Mouse (Mus musculus): ENCODE results near the gene AU018091. TPM values are rescaled to one million over a fixed set of nuclear protein-coding genes. Genes with fewer than 3 reads are reported as not detected.
A peak's percentile ranks its signal among the peaks of the same experiment; 100 is the strongest.
"Not testable (repeated sequence)": the region's sequence is repeated elsewhere in the genome, so short reads cannot be mapped to it uniquely, and the experiment has no call there.

AU018091 gene
- polyA plus RNA-seq, 1 experiment from 2014 or later, result 0.09 TPM

GRCm38 (mm10) chr7:3164381-3164780 is 4.6 kb downstream of the AU018091 start:
- ATAC-seq (ENCODE audit: borderline replicate concordance, extremely low read depth, low FRiP score, low TSS enrichment), result no peak
- Histone ChIP-seq H3K4me2 (no peak overlapping the region), H3K36me3 (no peaks in the 10 kb centered on the region), H3K27me3 (no peaks in the 10 kb centered on the region), H3K4me3 (no peak overlapping the region), H3K9me3 (no peaks in the 10 kb centered on the region), H3K9ac (no peak overlapping the region), H3K27ac (no peak overlapping the region), H3K4me1 (no peaks in the 10 kb centered on the region)
- 74% methylated on average over 6 of the region's 6 CpGs for WGBS

DNA sequence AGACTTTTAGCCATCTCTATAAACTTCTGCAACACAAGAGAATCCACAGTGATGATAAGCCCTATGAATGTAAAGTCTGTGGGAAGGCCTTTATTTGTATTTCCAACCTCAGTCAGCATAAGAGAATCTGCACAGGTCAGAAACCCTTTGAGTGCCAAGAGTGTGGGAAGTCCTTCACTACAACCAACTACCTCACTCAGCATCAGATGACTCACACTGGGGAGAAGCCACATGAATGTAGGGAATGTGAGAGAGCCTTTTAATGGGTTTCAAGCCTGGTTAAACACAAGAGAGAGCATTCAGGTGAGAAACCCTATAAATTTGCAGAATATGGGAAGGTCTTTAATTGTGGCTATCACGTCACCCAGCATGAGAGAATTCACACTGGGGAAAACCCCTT is 18.6 kb downstream of the AU018091 start:
- no peaks in the 10 kb centered on the region for H3K4me1 ChIP-seq

GRCm38 (mm10) chr7:3146072-3146471 is 22.9 kb downstream of the AU018091 start:
- Histone ChIP-seq H3K4me3 (no peak overlapping the region), H3K4me2 (no peak overlapping the region), H3K27ac (no peak overlapping the region), H3K27me3 (no peaks in the 10 kb centered on the region), H3K9ac (no peak overlapping the region), H3K36me3 (no peaks in the 10 kb centered on the region), H3K4me1 (no peaks in the 10 kb centered on the region), H3K9me3 (no peaks in the 10 kb centered on the region)
- ATAC-seq (ENCODE audit: borderline replicate concordance, extremely low read depth, low FRiP score, low TSS enrichment), result no peak

More for the DNA sequence above, 18.6 kb downstream of the AU018091 start:
- H3K27me3 ChIP-seq, result no peaks in the 10 kb centered on the region
- no peak overlapping the region for H3K4me3 ChIP-seq
- no peak overlapping the region for H3K27ac ChIP-seq
- no peak overlapping the region for H3K9ac ChIP-seq
- ATAC-seq (ENCODE audit: borderline replicate concordance, extremely low read depth, low FRiP score, low TSS enrichment), result no peak
- H3K36me3 ChIP-seq, result no peaks in the 10 kb centered on the region
- H3K4me2 ChIP-seq, result no peak overlapping the region
- 72% methylated on average over 1 of the region's 1 CpGs for WGBS
- H3K9me3 ChIP-seq, result no peaks in the 10 kb centered on the region

GRCm38 (mm10) chr7:3143329-3143728 is 25.7 kb downstream of the AU018091 start:
- H3K9me3 ChIP-seq, result no peaks in the 10 kb centered on the region
- ATAC-seq (ENCODE audit: borderline replicate concordance, extremely low read depth, low FRiP score, low TSS enrichment), result no peak
- H3K27ac ChIP-seq, result no peak overlapping the region
- H3K4me3 ChIP-seq, result no peak overlapping the region
- no peak overlapping the region for H3K4me2 ChIP-seq
- H3K27me3 ChIP-seq, result no peaks in the 10 kb centered on the region
- no peaks in the 10 kb centered on the region for H3K36me3 ChIP-seq
- 9% methylated on average over 1 of the region's 1 CpGs for WGBS
- no peaks in the 10 kb centered on the region for H3K4me1 ChIP-seq
- H3K9ac ChIP-seq, result no peak overlapping the region

GRCm38 (mm10) chr7:3135606-3136005 is 33.4 kb downstream of the AU018091 start:
- 66% methylated on average over 4 of the region's 4 CpGs for WGBS
- no peaks in the 10 kb centered on the region for H3K9me3 ChIP-seq
- no peak for ATAC-seq (ENCODE audit: borderline replicate concordance, extremely low read depth, low FRiP score, low TSS enrichment)

GRCm38 (mm10) chr7:3134654-3135053 is 34.3 kb downstream of the AU018091 start:
- no peaks in the 10 kb centered on the region for H3K27me3 ChIP-seq
- no peaks in the 10 kb centered on the region for H3K4me1 ChIP-seq
- ATAC-seq (ENCODE audit: borderline replicate concordance, extremely low read depth, low FRiP score, low TSS enrichment), result no peak
- no peak overlapping the region for H3K4me3 ChIP-seq
- no peaks in the 10 kb centered on the region for H3K9me3 ChIP-seq
- no peak overlapping the region for H3K4me2 ChIP-seq
- WGBS, result 62% methylated on average over 1 of the region's 1 CpGs
- no peaks in the 10 kb centered on the region for H3K36me3 ChIP-seq
- H3K27ac ChIP-seq, result no peak overlapping the region
- no peak overlapping the region for H3K9ac ChIP-seq

More at GRCm38 (mm10) chr7:3135606-3136005, 33.4 kb downstream of the AU018091 start:
- Histone ChIP-seq H3K4me3 (no peak overlapping the region), H3K4me2 (no peak overlapping the region), H3K27ac (no peak overlapping the region), H3K4me1 (no peaks in the 10 kb centered on the region), H3K27me3 (no peaks in the 10 kb centered on the region), H3K9ac (no peak overlapping the region), H3K36me3 (no peaks in the 10 kb centered on the region)

- Histone ChIP-seq H3K27ac (no peak overlapping the region), H3K27me3 (no peaks in the 10 kb centered on the region), H3K4me1 (no peaks in the 10 kb centered on the region), H3K9me3 (no peaks in the 10 kb centered on the region), H3K4me3 (no peak overlapping the region), H3K4me2 (no peak overlapping the region), H3K36me3 (no peaks in the 10 kb centered on the region), H3K9ac (no peak overlapping the region)
- no peak for ATAC-seq (ENCODE audit: borderline replicate concordance, extremely low read depth, low FRiP score, low TSS enrichment)
- whole genome bisulfite sequencing, result 59% methylated on average over 1 of the region's 1 CpGs
Observed at GRCm38 (mm10) chr7:3130342-3130741, 38.7 kb downstream of the AU018091 start.

GRCm38 (mm10) chr7:3128564-3128963 is 40.4 kb downstream of the AU018091 start:
- not testable (repeated sequence) for H3K4me2 ChIP-seq; H3K4me1 ChIP-seq; H3K4me3 ChIP-seq; H3K9me3 ChIP-seq; H3K9ac ChIP-seq; ATAC-seq (ENCODE audit: borderline replicate concordance, extremely low read depth, low FRiP score, low TSS enrichment); H3K36me3 ChIP-seq; H3K27ac ChIP-seq; H3K27me3 ChIP-seq

DNA sequence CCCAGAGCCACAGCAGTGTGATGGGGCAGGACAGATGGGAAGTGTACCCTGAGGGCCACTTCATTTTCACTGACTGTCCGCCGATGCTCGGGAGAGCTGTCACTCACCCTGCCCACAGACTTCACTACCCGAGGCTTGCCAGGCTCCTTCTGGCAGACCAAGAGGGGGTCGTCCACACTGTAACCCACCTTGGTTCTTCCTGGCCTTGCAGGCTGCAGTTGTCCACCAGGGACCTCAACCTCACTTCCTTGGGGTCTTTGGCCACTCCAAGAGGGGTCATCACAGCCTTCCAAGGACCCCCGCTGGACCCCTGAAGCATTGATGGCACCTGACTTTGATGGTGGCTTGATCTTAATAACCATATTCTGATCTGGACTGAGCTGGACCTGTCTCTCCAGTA is 57.8 kb downstream of the AU018091 start:
- WGBS, result no CpG with 5 or more reads among the region's 6 CpGs
- not testable (repeated sequence) for H3K27me3 ChIP-seq; H3K9me3 ChIP-seq; H3K36me3 ChIP-seq; H3K4me3 ChIP-seq; H3K9ac ChIP-seq; H3K27ac ChIP-seq; H3K4me1 ChIP-seq; ATAC-seq (ENCODE audit: borderline replicate concordance, extremely low read depth, low FRiP score, low TSS enrichment); H3K4me2 ChIP-seq

GRCm38 (mm10) chr7:3106516-3107077 is 62.4 kb downstream of the AU018091 start:
- 65% methylated on average over 13 of the region's 13 CpGs for WGBS
- H3K9ac ChIP-seq; H3K4me2 ChIP-seq; H3K4me1 ChIP-seq; H3K4me3 ChIP-seq; ATAC-seq (ENCODE audit: borderline replicate concordance, extremely low read depth, low FRiP score, low TSS enrichment); H3K9me3 ChIP-seq; H3K36me3 ChIP-seq; H3K27me3 ChIP-seq; H3K27ac ChIP-seq: not testable (repeated sequence)

MicroRNAs encoded within 50 kb of the gene (microRNA counts, 519-probe panel; counts per million panel counts)
- microRNA mmu-miR-290-3p (2,740 counts per million, percentile 71 among the panel's probes with 10 or more counts), microRNA mmu-miR-290-5p (2,333 counts per million, percentile 36 among the panel's probes with 10 or more counts), microRNA mmu-miR-291a-3p (2,733 counts per million, percentile 71 among the panel's probes with 10 or more counts), microRNA mmu-miR-291a-5p (19.7 counts per million), microRNA mmu-miR-292-5p (19.7 counts per million)

Small RNA genes within 50 kb of the gene (microRNA-seq; reads per million reads assigned to microRNA genes)
- gene Mir290a, result not detected
- not detected for gene Mir290b
- not detected for gene Mir291a
- gene Mir292, result not detected
- not detected for gene Mir292b

Other genes starting within 250 kb of the AU018091 start
- gene Nlrp12, start 80.5 kb upstream of the AU018091 start, polyA plus RNA-seq (2015; fragmentation: Nextera tagmentation; extraction: Ambion mirVana), result 0.04 TPM in 1 of 2 replicates, not detected in the other
- gene Myadm, start 119.9 kb upstream of the AU018091 start, polyA plus RNA-seq (2015; fragmentation: Nextera tagmentation; extraction: Ambion mirVana), result 112 and 118 TPM in 2 replicates
- 0.16 and 0.32 TPM in 2 replicates for gene Prkcg, start 120.0 kb upstream of the AU018091 start, polyA plus RNA-seq (2015; fragmentation: Nextera tagmentation; extraction: Ambion mirVana)
- gene Cacng7, start 163.8 kb upstream of the AU018091 start, polyA plus RNA-seq (2015; fragmentation: Nextera tagmentation; extraction: Ambion mirVana), result 0.48 and 0.49 TPM in 2 replicates
- 2.2 and 2.4 TPM in 2 replicates for gene Cacng8, start 221.5 kb upstream of the AU018091 start, polyA plus RNA-seq (2015; fragmentation: Nextera tagmentation; extraction: Ambion mirVana)

Measured in lung, embryonic 15.5 days (tissue).